Mouse (Mus musculus): ENCODE results near the gene Prdm10.
A peak's percentile ranks its signal among the peaks of the same experiment; 100 is the strongest.

Gene Prdm10

DNA sequence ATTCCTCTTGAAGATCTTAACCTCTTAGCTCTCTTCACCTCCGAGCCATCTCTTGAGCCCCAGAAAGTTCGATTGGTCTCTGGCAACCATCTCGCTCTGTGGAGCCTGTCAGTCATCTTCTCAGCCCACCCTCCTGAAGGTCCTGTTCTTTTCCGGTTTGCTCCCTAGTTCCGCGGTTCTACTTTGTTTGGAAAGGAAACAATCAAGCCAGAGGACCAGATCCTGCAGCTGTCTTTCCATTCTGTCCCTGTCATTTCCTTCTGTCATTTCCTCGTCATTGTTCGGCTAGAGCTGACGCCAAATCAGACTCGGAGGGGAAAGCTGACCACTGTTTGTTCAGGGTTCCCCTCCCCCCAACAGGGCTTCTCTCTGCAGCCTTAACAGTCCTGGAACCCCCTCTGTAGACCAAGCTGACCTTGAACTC, 27.0 kb upstream of the Prdm10 start:
- Histone ChIP-seq H3K36me3 (ENCODE audit: control insufficient read depth, insufficient read depth, low read length, poor library complexity, severe bottlenecking) (no peaks in the 10 kb centered on the region), H3K27me3 (ENCODE audit: control insufficient read depth, insufficient read depth, low read length, poor library complexity, severe bottlenecking) (no peaks in the 10 kb centered on the region)
- peak; percentile 27 for DNase-seq (ENCODE audit: low read depth, low spot score)

DNA sequence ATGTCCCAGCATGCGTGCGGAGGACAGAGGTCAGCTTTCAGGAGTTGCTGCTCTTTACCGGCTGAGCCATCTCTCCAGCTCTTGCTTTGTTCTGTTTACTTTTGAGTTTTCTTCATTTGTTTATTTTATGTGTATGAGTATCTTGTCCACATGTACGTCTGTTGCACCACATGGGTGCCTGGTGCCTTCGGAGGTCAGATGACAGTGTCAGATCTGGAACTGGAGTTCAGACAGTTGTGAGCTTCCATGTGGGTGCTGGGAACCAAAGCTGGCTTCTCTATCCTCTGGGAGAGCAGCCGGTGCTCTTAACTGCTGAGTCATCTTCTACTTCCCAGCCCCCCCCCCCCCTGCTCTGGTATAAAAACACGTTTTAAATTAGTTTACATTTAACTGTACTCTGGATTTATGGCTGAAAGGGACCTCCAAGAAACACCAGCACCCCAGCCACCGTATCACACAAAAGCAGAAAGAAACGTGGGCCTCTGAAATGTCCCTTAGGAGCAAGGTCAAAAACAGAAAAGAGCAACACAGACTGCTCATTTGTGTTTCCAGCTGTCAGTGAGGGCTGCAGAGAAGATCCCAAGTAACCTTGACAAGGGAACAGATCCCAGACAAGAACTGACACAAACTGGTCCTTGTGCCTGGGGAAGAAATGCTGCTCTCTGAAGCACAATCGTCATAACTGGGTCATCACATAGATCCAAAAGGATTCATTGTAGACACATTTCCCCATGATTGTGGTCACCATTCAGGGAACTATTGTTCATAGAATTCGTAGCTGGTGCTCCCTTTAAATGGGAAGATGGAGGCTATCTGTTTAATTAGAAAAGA, 26.3 kb upstream of the Prdm10 start:
- Histone ChIP-seq H3K36me3 (ENCODE audit: control insufficient read depth, insufficient read depth, low read length, poor library complexity, severe bottlenecking) (no peaks in the 10 kb centered on the region), H3K27me3 (ENCODE audit: control insufficient read depth, insufficient read depth, low read length, poor library complexity, severe bottlenecking) (no peaks in the 10 kb centered on the region)
- DNase-seq (ENCODE audit: low read depth, low spot score) = no peak

DNA sequence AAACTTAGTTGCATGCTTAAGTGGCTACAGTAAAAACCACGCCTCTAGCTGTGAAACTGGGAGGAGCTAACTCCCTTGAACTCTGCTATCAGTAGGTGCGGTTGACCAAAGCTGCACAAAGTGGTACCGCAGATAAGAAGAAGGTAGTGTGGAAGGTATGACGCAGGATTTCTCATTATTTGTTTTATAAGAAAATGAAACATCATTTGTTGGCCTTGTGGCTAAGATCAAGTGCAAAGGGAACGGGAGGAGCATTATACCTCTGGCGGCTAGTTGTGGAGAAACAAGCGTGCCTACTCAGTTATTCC, 25.7 kb upstream of the Prdm10 start:
- peak; percentile 12 for DNase-seq (ENCODE audit: low read depth, low spot score)
- Histone ChIP-seq H3K36me3 (ENCODE audit: control insufficient read depth, insufficient read depth, low read length, poor library complexity, severe bottlenecking) (no peaks in the 10 kb centered on the region), H3K27me3 (ENCODE audit: control insufficient read depth, insufficient read depth, low read length, poor library complexity, severe bottlenecking) (no peaks in the 10 kb centered on the region)

DNA sequence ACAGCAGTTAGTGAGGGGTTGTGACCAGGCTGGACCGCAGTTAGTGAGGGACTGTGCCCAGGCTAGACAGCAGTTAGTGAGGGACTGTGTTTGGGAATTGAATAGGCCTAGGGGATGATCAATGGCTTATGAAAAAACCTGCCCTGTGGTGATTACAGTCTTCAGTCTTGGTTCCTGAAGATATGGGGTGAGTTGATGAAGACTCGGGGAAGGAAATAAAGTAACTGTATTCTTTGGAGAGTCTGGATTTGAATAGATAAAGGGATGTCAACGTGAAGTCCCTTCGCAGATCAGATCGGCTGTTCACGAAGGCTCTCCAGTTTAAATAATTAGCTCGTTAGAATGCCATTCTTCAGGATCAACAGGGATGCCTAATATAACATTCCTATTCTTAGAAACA, 24.4 kb upstream of the Prdm10 start:
- no peaks in the 10 kb centered on the region for H3K27me3 ChIP-seq (ENCODE audit: control insufficient read depth, insufficient read depth, low read length, poor library complexity, severe bottlenecking)
- no peak for DNase-seq (ENCODE audit: low read depth, low spot score)
- no peaks in the 10 kb centered on the region for H3K36me3 ChIP-seq (ENCODE audit: control insufficient read depth, insufficient read depth, low read length, poor library complexity, severe bottlenecking)

DNA sequence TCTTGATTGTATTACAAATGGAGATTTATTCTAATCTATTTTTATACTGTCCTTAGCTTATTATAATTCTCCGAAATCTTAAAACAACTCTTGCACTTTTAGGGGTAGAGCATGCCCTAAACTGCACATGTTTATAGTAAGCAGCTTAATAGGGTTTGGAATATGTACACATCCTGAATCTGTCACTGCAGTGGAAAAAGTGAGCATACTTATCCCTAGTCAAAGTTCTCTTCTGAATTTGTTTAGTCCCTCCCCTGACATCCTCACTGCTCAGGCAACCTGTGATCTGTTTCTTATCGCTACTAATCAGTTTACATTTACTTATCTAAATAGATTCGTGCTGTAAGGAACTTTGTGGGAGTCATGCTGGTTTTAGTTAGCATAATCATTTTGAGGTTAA, 22.1 kb upstream of the Prdm10 start:
- DNase-seq (ENCODE audit: low read depth, low spot score) = no peak
- H3K36me3 ChIP-seq (ENCODE audit: control insufficient read depth, insufficient read depth, low read length, poor library complexity, severe bottlenecking) = no peaks in the 10 kb centered on the region
- no peaks in the 10 kb centered on the region for H3K27me3 ChIP-seq (ENCODE audit: control insufficient read depth, insufficient read depth, low read length, poor library complexity, severe bottlenecking)

DNA sequence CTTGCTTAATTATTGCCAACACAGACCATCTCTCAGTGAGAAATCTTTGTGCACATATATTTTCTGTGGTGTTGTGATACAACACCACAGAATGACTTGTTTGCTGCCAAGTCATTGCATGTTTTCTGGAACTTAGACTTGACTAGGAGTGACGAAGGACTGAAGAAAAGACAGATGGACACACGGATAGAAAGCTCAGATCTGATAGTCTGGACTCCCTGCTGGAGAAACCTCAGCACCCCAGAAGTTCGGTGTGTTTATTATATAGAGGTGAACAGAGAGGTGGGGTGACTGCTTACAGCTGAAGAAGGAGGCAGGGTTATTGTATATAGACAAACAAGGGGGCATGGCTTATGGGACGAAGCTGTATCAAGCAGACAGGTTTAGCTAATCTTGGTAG, 20.1 kb upstream of the Prdm10 start:
- no peak for DNase-seq (ENCODE audit: low read depth, low spot score)
- no peaks in the 10 kb centered on the region for H3K27me3 ChIP-seq (ENCODE audit: control insufficient read depth, insufficient read depth, low read length, poor library complexity, severe bottlenecking)
- no peaks in the 10 kb centered on the region for H3K36me3 ChIP-seq (ENCODE audit: control insufficient read depth, insufficient read depth, low read length, poor library complexity, severe bottlenecking)

DNA sequence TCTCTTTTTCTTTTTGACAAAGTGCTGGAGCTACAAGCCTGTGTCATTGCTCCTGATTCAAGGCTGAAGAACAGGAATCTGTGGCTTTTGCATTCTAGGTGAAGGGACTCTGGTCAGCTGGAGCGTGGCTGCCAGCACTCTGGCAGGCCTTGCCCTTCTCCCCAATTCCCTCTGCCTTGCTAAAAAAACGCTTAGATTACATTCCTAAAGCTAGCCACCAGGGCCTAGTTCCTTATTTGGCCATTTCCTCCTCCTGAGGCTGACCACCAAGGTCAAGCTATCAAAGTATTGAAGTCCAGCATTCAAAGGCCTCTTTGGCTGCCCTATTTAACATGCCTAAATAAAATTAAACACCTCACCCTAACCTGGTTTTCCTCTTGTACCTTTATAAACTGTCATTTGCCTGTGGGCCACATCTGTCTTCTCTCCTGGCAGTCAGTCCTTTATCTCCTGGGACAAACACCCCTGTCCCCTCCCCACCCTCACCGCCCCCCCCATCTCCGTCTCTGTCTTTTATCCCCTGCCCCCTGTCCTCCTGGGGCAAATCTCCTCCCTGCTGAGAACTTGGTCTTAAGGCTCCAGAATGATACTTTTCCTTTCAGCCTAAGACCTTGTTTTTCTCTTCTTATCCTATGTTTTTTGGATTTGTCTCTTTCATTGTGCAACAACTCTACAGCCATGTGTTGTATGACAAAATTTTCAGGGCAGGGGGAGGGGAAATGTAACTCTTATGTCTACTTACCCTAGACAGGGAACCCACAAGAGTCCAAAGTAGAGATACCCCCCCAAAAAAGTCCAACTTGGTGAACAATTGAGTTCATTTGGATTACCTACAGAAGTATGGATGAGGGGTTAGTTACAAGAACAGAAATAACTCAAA, 17.9 kb upstream of the Prdm10 start:
- no peaks in the 10 kb centered on the region for H3K27me3 ChIP-seq (ENCODE audit: control insufficient read depth, insufficient read depth, low read length, poor library complexity, severe bottlenecking)
- no peak for DNase-seq (ENCODE audit: low read depth, low spot score)
- no peaks in the 10 kb centered on the region for H3K36me3 ChIP-seq (ENCODE audit: control insufficient read depth, insufficient read depth, low read length, poor library complexity, severe bottlenecking)

DNA sequence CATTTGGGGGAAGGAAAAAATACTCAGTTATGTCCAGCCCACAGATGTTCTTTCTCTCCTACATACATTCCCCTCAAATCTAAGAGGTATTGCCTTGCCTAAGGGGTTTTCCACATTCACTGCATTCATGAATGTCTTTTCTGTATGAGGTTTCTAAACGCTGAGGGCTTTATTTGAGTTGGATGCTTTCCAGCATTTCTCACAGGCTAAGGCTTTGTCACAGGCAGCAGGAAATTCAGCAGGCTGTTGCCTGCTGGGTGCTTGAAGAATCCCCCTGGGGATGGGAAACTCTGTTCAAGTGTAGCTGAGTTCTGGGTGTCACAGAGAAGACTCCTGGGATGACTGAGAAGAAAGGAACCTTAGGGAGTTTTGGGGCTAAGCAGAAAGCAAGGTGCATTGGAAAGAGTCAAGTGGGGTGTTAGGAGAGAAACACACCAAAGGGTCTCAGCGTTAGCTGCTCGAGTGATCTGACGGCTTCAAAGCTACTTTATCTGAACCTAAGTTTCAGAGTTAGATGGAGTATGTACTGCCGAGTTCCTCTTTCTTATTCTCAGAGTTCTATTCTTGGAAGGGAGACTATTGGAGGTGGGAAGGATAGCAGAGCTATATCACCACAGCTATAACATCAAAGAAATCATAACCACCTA, 14.2 kb upstream of the Prdm10 start:
- no peak for DNase-seq (ENCODE audit: low read depth, low spot score)
- Histone ChIP-seq H3K36me3 (ENCODE audit: control insufficient read depth, insufficient read depth, low read length, poor library complexity, severe bottlenecking) (no peaks in the 10 kb centered on the region), H3K27me3 (ENCODE audit: control insufficient read depth, insufficient read depth, low read length, poor library complexity, severe bottlenecking) (no peaks in the 10 kb centered on the region)

DNA sequence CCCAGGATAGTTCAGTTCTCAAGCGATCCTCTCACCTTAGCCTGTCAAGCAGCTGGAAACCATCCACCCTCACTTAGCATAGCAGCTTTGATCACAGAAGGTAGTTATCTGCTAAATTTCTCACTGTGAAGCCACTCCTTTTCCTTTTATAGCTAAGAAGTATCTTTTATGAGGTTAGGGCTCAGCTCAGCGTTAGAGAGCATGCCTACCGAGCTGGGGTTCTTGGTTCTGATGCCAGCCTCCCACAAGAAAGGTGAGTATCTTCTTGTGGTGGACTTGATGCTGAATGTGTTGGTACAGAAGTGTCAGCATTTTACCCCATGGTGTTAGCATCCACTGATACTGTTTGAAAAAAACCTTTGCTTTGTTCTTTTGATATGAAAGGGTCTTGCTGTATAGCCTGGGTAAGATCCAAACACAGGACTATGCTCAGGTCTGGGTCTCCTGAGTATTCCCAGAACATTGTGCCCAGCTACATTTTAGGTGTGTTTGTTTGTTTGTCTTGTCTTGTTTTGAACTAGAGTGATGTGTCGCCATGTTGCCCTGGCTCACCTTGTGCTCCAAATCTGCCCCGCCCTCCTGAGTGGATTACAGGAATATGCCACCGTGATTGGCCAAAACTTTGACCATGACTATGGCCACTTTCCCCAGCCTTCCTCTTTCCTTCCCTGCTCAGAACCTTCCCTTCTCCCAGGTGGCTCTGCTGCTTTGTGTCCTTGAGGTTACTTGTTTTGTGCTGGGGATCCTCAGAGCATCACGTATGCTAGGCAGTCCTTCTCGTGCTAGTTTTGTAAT, 8.9 kb upstream of the Prdm10 start:
- H3K27me3 ChIP-seq (ENCODE audit: control insufficient read depth, insufficient read depth, low read length, poor library complexity, severe bottlenecking) = no peaks in the 10 kb centered on the region
- no peaks in the 10 kb centered on the region for H3K36me3 ChIP-seq (ENCODE audit: control insufficient read depth, insufficient read depth, low read length, poor library complexity, severe bottlenecking)
- no peak for DNase-seq (ENCODE audit: low read depth, low spot score)

DNA sequence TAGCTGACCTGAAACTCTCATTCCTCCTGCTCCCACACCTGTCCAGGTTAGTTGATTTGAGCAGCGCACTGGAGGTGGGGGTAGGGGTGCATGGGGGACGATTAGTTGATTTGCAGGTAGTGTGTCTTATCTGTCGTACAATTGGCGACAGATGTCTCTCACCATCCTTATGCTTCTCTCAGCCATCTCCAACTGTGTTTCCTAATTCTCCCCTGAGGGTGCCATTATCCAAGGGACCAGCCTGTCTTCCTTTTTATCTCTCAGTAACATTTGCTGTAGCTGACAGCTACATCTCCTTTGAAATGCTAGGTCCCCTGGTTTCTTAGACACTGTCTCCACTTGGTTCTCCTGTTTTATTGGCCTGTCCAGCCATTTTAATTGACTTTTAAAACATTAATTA, 8.2 kb upstream of the Prdm10 start:
- DNase-seq (ENCODE audit: low read depth, low spot score) = no peak
- Histone ChIP-seq H3K27me3 (ENCODE audit: control insufficient read depth, insufficient read depth, low read length, poor library complexity, severe bottlenecking) (no peaks in the 10 kb centered on the region), H3K36me3 (ENCODE audit: control insufficient read depth, insufficient read depth, low read length, poor library complexity, severe bottlenecking) (no peaks in the 10 kb centered on the region)

DNA sequence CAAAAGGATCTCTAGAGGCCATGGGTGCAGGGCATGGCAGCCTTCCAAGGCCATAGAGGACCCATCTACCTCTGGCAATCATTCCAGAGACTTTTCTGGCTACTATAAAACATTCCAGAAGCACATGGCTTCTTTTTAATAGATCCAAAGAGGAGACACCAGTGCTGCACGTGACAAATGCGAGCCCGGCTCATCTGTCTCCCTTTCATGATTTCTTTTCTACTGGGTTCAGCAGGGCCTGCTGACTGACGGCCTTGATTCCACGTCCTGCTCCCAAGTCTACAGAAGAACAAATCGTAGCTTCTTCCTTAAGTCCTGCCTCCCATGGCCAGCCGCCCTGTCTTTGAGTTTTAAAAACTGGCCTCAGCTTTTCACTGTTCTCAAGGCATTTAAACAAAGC, 1.7 kb upstream of the Prdm10 start:
- Histone ChIP-seq H3K27me3 (ENCODE audit: control insufficient read depth, insufficient read depth, low read length, poor library complexity, severe bottlenecking) (no peaks in the 10 kb centered on the region), H3K36me3 (ENCODE audit: control insufficient read depth, insufficient read depth, low read length, poor library complexity, severe bottlenecking) (no peaks in the 10 kb centered on the region)
- DNase-seq (ENCODE audit: low read depth, low spot score) = no peak

DNA sequence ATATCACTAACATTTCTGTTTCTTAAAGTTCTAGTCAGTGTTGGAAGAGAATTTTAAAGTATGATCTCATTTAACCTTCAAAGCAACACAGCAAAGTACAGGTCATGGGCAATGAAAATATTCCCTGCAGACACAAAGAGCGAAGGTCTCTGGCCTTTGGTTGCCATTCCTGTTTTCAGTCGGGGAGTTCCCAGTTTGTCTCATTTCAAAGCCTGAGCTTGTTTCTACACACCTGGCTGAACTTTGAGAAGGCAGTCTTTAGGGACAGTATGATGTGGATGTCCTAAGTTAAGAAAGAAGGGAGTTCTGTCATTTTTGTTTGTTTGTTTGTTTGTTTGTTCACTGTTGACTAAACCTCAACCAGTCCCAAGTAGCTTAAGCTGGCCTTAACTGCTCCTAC, 1.0 kb upstream of the Prdm10 start:
- Histone ChIP-seq H3K36me3 (ENCODE audit: control insufficient read depth, insufficient read depth, low read length, poor library complexity, severe bottlenecking) (no peaks in the 10 kb centered on the region), H3K27me3 (ENCODE audit: control insufficient read depth, insufficient read depth, low read length, poor library complexity, severe bottlenecking) (no peaks in the 10 kb centered on the region)
- no peak for DNase-seq (ENCODE audit: low read depth, low spot score)

DNA sequence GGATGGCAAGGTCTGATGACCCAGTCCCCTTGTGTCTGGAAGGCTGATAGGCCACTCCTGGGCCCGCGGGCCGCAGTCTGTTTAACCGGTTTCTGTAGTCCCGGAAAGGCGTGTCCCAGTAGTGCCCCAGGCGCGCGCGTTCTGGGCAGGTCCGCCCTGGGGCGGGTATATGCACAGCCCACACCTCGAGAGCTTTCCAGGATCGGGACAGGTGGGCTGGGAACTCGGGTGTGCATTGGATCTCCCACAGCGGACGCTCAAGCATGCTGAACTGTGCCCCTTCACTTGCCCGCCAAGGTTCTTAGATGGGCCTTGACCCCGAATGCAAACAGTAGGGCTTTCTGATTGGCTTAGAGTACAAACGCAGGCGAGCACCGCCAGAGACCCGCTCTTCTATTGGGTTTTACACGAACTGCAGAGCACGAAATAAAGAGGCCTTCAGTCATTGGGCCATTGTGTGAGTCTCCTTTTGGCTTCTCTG, 413 bp upstream of the Prdm10 start:
- DNase-seq (ENCODE audit: low read depth, low spot score) = no peak
- no peaks in the 10 kb centered on the region for H3K36me3 ChIP-seq (ENCODE audit: control insufficient read depth, insufficient read depth, low read length, poor library complexity, severe bottlenecking)
- H3K27me3 ChIP-seq (ENCODE audit: control insufficient read depth, insufficient read depth, low read length, poor library complexity, severe bottlenecking) = no peaks in the 10 kb centered on the region

DNA sequence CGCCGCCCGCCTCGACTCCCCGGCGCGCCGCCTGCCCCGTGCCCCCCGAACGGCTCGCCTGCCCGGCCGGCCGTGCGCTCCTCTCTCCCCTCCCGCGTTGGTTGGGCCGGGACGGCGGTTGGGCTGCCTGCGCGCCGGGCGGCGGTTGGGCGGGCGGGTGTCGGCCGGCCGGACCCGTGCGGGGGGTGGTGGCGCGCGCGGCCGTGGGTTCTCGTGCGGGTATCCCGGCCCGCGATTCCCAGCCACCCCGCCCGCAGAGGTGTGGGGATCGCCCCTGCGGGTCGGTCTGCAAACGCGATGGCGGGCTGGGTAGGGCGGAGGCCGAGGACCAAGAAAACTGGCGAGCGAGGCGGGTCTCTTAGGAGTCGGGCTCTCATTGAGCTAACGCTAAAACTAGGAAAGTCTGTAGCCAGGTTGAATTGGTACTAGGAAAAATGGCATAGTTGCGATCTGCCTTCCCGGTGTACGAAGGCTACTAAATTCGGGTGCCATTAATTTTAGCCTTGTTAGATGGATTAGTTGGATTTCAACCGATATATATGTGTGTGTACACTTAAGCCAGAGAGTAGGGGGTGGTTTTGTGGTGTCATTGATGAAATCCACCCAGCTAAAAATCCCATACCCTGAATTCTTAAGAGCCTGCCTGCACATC, 799 bp downstream of the Prdm10 start:
- Histone ChIP-seq H3K36me3 (ENCODE audit: control insufficient read depth, insufficient read depth, low read length, poor library complexity, severe bottlenecking) (no peaks in the 10 kb centered on the region), H3K27me3 (ENCODE audit: control insufficient read depth, insufficient read depth, low read length, poor library complexity, severe bottlenecking) (no peaks in the 10 kb centered on the region)
- DNase-seq (ENCODE audit: low read depth, low spot score) = no peak
